Mouse (Mus musculus): ENCODE measurements at regions not wholly inside any gene's neighbourhood (a gene's known extent, or its start where the extent isn't known, plus 50 kb on each side); places are given as distances from the start of the nearest gene placed in this dataset.

DNA sequence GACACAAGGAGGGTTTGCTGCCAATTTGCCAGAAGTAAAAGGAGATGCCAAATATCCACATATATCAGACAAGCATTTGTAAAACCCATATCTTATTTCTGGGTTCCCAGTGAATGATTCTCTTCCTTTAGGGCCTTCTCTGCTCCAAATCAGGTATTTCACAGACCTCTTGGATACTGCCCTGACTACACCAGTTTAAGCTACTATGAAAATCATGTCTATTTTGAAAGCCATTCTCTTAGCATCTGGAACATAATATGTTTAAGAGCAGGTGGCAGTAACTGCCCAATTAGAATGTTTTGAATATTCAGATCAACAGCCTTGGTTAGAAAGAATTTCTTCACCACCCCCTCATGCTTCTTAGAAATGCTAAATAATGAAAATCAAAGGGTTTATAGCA lies 575.8 kb upstream of the Kif2b start:
- TF ChIP-seq EP300 (IDR thresholded peaks at IDR 0.05) (no peak), CTCF (IDR thresholded peaks at IDR 0.05) (no peak)
